Mouse (Mus musculus): ENCODE data around the gene 1700056E22Rik. TPM values are rescaled to one million over a fixed set of nuclear protein-coding genes. Genes with fewer than 3 reads are reported as not detected.

1700056E22Rik gene
- total RNA-seq, 2 experiments from 2014 or later, result 0.36 TPM; not detected in 1

- no peak for DNase-seq (ENCODE audit: low spot score in 2 of 2)
- intact Hi-C loops (cut with DNase I), result no loop called here
Measured at GRCm38 (mm10) chr1:184053141-184053540, 19.0 kb upstream of the 1700056E22Rik start.

- intact Hi-C loops (cut with DNase I), result no loop called here
- no peak for DNase-seq (ENCODE audit: low spot score in 2 of 2)
Measured at GRCm38 (mm10) chr1:184052331-184052730, 18.2 kb upstream of the 1700056E22Rik start.

DNA sequence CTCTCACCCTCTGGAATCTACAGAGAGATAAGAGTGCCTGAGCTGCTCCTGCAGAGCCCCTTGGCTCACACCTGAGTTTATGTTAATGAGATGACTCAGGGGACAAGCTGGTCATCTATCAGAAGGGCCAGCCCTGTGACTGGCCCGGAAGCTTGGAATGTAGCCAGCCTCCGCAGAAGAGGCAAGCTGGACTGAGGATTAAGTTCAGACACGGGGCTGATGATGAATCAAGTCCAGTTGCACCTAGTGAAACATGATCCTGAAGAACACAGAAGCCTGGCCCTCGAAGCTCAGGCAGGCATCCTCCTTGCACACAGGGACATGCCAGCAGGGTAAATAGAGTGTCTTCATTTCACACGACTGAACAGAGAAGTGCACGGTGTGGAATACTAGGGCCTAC lies 17.7 kb upstream of the 1700056E22Rik start:
- no peak for DNase-seq (ENCODE audit: low spot score in 2 of 2)
- intact Hi-C loops (cut with DNase I), result no loop called here

- intact Hi-C loops (cut with DNase I), result no loop called here
- DNase-seq (ENCODE audit: low spot score in 2 of 2), result no peak
Measured at GRCm38 (mm10) chr1:184051286-184051685, 17.2 kb upstream of the 1700056E22Rik start.

DNA sequence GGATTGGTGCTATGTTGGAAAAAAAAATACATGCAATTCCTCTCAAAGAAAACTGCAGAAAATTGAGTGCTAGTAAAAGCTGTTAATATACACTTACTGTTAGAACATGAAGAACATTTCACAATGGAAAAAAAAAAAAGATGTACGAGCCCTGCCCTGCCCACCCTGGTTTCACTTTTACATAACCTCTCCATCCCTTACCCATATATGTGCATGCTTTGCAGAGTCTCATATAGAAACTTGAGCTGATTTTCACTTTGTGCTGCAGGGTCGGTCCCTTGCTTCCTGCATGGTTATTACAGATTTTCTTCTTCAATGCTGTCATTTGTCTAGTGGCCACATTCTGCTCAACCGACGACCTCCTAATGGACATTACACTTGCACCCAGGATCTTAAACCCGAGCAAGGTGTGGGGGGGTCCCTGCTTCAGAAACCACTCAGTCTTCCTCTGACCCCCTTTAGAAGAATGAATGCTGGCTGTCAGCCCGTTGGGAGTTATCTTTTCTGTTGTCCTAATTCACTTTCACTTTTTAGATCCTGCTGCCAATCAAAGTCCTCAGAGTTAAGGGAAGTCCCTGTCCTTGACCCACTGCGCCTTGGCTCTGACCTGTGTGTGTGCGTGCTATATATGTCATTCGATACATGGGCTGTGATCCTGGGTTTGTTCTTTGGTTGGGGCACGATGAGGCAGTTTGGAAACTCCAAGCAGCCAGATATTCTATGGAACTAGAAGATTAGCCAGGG lies 14.7 kb upstream of the 1700056E22Rik start:
- DNase-seq (ENCODE audit: low spot score in 2 of 2), result no peak
- intact Hi-C loops (cut with DNase I), result no loop called here

DNA sequence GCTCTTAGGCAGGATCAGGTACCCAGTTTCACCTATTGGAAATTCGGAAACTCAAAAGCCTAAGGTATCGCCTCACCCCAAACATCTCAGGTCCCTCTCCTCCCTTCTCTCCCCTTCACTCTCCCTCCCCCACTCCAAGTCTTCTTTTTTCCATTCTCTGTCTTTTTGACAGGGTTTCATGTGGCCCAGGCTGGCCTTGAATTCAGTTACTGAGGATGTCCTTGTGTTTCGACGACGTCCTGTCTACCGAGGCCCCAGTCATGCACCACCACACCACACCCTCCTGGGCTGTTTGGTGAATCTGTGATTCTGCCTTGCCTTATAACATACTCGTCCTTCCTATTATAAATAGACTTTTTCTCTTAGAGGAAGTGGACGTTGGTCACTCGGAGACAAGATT lies 13.7 kb upstream of the 1700056E22Rik start:
- no peak for DNase-seq (ENCODE audit: low spot score in 2 of 2)
- intact Hi-C loops (cut with DNase I), result no loop called here

GRCm38 (mm10) chr1:184046070-184046677 lies 12.1 kb upstream of the 1700056E22Rik start:
- intact Hi-C loops (cut with DNase I), result no loop called here
- no peak for DNase-seq (ENCODE audit: low spot score in 2 of 2)

DNA sequence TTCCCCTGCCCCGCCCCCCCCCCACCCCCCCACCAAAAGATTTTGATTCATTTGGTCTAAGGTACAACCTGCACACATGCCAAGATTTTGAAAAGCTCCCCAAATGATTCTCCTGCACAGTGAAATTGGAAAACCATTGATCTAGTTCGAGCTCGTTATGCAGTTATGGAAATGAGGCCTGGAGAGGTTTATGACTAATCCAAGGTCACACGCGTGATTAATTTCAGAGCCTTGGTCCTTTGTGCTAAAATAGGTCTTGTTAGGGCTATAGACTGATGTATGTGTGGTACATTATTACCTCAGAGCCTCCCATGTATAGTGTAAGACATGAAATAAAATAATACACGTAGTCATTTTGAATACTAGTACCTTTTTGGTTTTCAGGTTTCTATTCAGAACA lies 9.3 kb upstream of the 1700056E22Rik start:
- intact Hi-C loops (cut with DNase I), result no loop called here
- no peak for DNase-seq (ENCODE audit: low spot score in 2 of 2)

GRCm38 (mm10) chr1:184042745-184043144 lies 8.6 kb upstream of the 1700056E22Rik start:
- no peak for DNase-seq (ENCODE audit: low spot score in 2 of 2)
- intact Hi-C loops (cut with DNase I), result no loop called here

DNA sequence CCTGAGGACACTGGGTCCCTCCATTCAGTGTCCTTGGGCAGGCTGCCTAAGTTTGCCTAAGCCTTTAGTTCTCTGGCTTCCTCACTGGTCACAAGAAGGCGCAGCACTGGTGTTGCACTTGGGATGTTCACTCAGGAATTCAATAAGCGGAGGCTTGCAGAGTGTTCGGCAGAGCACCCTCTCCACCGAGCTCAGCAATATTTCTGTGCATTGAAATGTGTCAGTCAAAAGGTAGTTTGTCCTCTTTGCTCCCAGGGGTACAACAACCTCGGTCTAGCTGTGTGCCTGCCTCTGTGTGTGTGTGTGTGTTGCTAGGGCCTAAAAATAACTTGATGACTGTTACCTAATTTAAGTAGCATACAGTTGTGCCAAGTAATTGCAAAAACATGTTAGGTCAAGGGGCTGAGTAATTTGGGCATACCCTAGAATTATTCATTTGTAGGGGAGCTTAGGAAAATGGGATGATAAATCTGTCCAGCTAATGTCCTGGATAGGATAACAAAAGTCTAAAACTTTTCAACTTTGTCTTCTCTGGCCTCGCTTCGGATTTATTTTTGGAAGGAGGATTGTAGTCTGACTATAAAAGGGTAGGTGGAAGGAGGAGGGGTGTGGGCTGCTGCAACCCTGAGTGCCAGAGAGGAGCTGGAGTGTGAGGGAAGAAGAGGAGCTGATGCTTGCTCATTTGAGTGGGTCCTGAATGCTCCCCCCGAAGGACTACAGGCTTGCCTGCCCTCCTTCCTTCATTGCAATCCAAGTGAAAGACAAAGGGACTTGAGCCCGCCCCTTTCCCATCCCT lies 7.9 kb upstream of the 1700056E22Rik start:
- no peak for DNase-seq (ENCODE audit: low spot score in 2 of 2)
- intact Hi-C loops (cut with DNase I), result no loop called here

- no peak for DNase-seq (ENCODE audit: low spot score in 2 of 2)
- intact Hi-C loops (cut with DNase I), result no loop called here
Measured at GRCm38 (mm10) chr1:184040906-184041305, 6.8 kb upstream of the 1700056E22Rik start.

- intact Hi-C loops (cut with DNase I), result no loop called here
- no peak for DNase-seq (ENCODE audit: low spot score in 2 of 2)
Measured at GRCm38 (mm10) chr1:184040181-184040580, 6.1 kb upstream of the 1700056E22Rik start.

- intact Hi-C loops (cut with DNase I), result no loop called here
- no peak for DNase-seq (ENCODE audit: low spot score in 2 of 2)
Measured at GRCm38 (mm10) chr1:184039301-184039700, 5.2 kb upstream of the 1700056E22Rik start.

DNA sequence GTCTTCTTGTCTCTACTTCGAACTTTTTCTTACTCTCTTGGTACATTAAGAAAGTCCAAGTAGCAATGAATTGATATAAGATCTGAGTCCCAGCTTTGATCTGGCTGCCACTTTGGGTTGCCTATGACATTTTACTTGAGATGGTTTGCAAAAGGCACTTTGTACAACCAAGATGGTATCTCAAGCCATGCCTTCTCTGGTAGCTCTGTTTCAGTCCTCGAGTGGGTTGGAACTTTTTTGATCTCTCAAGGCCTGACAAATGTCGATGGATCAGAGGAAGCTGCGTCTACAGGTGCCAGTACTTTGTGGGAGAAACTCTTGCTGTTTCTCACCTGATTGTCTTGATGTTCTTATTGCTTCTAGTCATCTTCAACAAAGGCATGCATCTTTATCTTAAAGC lies 3.7 kb upstream of the 1700056E22Rik start:
- DNase-seq (ENCODE audit: low spot score in 2 of 2), result no peak
- intact Hi-C loops (cut with DNase I), result no loop called here

DNA sequence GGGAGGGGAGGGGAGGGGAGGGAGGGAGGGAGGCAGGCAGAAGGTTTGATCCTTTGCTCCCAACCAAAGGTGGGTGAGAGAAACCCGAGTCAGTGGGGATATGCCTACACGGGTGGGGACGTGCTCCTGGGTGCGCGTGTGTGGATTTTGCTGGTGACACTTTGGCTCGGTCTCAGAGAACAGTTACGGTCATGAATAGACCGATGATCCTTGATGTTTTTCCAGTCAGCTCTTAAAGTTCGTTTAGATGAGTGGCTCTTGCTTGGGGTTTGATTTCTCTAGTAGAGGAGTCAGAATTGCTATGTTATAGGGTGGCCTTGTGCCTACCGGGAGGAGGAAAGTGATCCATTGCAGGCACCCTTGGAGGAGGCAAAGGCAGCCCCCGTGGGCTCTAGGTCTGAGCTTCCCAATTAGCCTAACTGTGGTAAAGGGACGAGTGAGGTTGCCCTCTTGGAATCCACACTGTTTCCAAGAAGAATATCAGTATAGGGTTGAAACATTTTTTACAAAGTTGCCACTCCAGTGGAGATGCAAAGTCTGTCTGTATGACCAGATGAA lies 1.3 kb upstream of the 1700056E22Rik start:
- intact Hi-C loops (cut with DNase I), result no loop called here
- DNase-seq (ENCODE audit: low spot score in 2 of 2), result no peak

DNA sequence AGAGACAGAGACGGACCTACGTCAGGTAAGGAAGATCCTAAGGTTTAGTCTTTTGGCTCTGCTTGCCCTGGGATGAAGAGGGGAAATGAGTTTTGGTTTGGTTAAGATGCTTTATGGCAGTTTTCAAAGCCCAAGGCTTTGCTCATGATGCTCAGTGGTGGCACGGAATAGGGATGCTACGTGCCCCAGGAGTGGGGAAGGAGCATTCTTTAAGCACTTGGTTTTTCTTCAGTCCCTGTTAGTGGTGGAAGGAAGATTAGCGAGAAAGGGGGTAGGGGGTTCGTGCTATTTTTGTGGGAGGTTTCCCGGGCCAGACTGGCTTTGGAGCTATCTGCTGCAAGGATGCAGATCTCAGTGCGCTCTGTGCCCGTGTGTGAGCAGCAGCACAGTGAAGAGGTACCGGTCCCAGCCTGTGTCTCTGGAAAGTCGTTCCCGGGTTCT lies 660 bp upstream of the 1700056E22Rik start:
- intact Hi-C loops (cut with DNase I), result no loop called here
- peak; percentile 16 to 26 for DNase-seq (ENCODE audit: low spot score in 2 of 2)

GRCm38 (mm10) chr1:184033390-184034010 lies 601 bp downstream of the 1700056E22Rik start:
- intact Hi-C loops (cut with DNase I), result no loop called here
- DNase-seq (ENCODE audit: low spot score in 2 of 2), result peak in 1 of 2 experiments; percentile 55

DNA sequence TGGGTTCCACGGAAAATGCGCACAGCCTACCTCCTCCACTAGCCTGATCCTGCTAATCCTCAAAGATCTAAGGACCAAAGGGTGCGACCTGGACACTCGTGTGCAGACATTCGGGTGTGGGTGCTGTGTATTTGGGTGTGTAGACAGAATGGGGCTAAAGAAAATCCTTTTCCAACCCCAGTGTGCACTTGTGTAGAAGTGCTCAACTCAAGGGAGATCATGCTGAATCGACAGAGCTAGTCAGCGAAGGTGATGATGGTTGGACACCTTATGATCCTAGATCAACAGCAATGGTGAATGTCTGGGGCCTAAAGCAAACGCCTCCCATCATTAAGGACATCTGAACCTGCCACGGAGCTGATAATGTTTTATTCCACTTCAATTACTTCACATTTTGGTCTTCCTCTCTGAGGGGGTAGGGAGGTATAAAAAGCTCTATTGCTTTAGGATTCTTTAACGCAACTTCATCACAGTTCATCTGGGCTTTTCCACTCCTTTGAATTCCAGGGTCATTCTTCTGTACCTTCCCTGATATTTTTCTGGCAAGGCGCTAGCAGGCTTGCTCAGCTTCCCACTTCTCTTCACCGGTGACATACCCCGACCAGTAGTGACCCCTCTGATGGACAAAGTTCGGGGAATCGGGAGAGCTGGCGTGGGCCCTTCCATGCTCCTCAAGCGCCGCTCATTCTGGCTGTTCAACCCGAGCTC lies 1.3 kb downstream of the 1700056E22Rik start:
- intact Hi-C loops (cut with DNase I), result no loop called here
- no peak for DNase-seq (ENCODE audit: low spot score in 2 of 2)

All from left cerebral cortex, postnatal 14 days (tissue).